Mouse (Mus musculus) stomach, embryonic 16.5 days (tissue): ENCODE results near the gene Kcnk3. TPM values are rescaled to one million over a fixed set of nuclear protein-coding genes. Genes with fewer than 3 reads are reported as not detected.

ENCODE experiments used
- ATAC-seq: fragments of 200-750 bp; cut with Nextera tagmentation; 2 replicates; pipeline ENCODE4 v1.8.0; 2017; ENCODE audit warnings: moderate number of reproducible peaks, moderate TSS enrichment; ENCODE audit not compliant: insufficient read depth, low FRiP score
- H3K27ac ChIP-seq: fragments of 300-500 bp; sonication (generic); 2 replicates; pipeline ENCODE4 v1.5.1; 2014; ENCODE audit warnings: low read length
- H3K27me3 ChIP-seq: fragments of 300-500 bp; sonication (generic); 2 replicates; pipeline ENCODE4 v1.6.1; 2014; ENCODE audit warnings: low read length, control low read depth, mixed read lengths; ENCODE audit not compliant: control insufficient read depth, insufficient read depth
- H3K36me3 ChIP-seq: fragments of 300-500 bp; sonication (generic); 2 replicates; pipeline ENCODE4 v1.6.1; 2014; ENCODE audit warnings: low read length; ENCODE audit not compliant: control insufficient read depth, insufficient read depth
- H3K4me1 ChIP-seq: fragments of 300-500 bp; sonication (generic); 2 replicates; pipeline ENCODE4 v1.6.1; 2014; ENCODE audit warnings: low read length, control low read depth, mixed read lengths; ENCODE audit not compliant: control insufficient read depth, insufficient read depth
- H3K4me2 ChIP-seq: fragments of 300-500 bp; sonication (generic); 2 replicates; pipeline ENCODE4 v1.6.1; 2014; ENCODE audit warnings: low read depth, low read length, mixed read lengths
- H3K4me3 ChIP-seq: fragments of 300-500 bp; sonication (generic); replicated peaks from 2 replicates; pipeline ENCODE4 v1.5.1; 2014; ENCODE audit warnings: mild to moderate bottlenecking, low read length
- H3K9ac ChIP-seq: fragments of 300-500 bp; sonication (generic); 2 replicates; pipeline ENCODE4 v1.6.1; 2014; ENCODE audit warnings: low read length
- H3K9me3 ChIP-seq: fragments of 300-500 bp; sonication (generic); replicated peaks from 2 replicates; pipeline ENCODE4 v1.6.1; 2016; ENCODE audit warnings: low read length, control low read depth; ENCODE audit not compliant: control insufficient read depth
- WGBS: fragments of 180-500 bp; shearing (Covaris S2); extraction: QIAGEN DNeasy Blood & Tissue Kit; methylation state at CpG from one replicate; pipeline ENCODE4 v1.1.7; 2014; 5-methylcytosine and 5-hydroxymethylcytosine counted together
- polyA plus RNA-seq: library from polyadenylated mRNA; unstranded; fragments of >200 nt; fragmentation: Nextera tagmentation; extraction: Ambion mirVana; gene quantifications from 2 replicates; pipeline ENCODE4 v1.2.1, GENCODE M21; 2015

Kcnk3 gene
- polyA plus RNA-seq, 1 experiment from 2014 or later: 7.0 TPM

GRCm38 (mm10) chr5:30615416-30615815 is 27.4 kb downstream of the Kcnk3 start:
- no peak overlapping the region for H3K4me3 ChIP-seq
- H3K4me1 ChIP-seq: peaks cover 48% of the 10 kb centered on the region
- H3K4me2 ChIP-seq: 0 out of 2 replicates have a peak overlapping the region, but pooled peaks have one; percentile 27
- ATAC-seq: peak; percentile 59; the same call in 1 of the 2 replicates
- WGBS: 32% methylated on average over 6 of the region's 6 CpGs
- no peaks in the 10 kb centered on the region for H3K9me3 ChIP-seq
- H3K9ac ChIP-seq: peak overlapping the region; percentile 49; the same call in 1 of the 2 replicates
- H3K36me3 ChIP-seq: no peaks in the 10 kb centered on the region
- H3K27ac ChIP-seq: peak overlapping the region; percentile 75
- no peaks in the 10 kb centered on the region for H3K27me3 ChIP-seq

- Histone ChIP-seq H3K27ac (peak overlapping the region; percentile 75; the same call in 1 of the 2 replicates), H3K4me3 (no peak overlapping the region), H3K9me3 (no peaks in the 10 kb centered on the region), H3K36me3 (no peaks in the 10 kb centered on the region), H3K4me1 (peaks cover 47% of the 10 kb centered on the region), H3K4me2 (no peak overlapping the region), H3K27me3 (no peaks in the 10 kb centered on the region), H3K9ac (no peak overlapping the region)
- no peak for ATAC-seq
- WGBS: 49% methylated on average over 4 of the region's 4 CpGs
These were observed 27.8 kb downstream of the Kcnk3 start for GRCm38 (mm10) chr5:30615819-30616218.

- H3K9ac ChIP-seq: peak overlapping the region; percentile 33; the same call in 1 of the 2 replicates
- ATAC-seq: no peak
- peaks cover 42% of the 10 kb centered on the region for H3K4me1 ChIP-seq
- no peak overlapping the region for H3K4me3 ChIP-seq
- peak overlapping the region; percentile 45; the same call in 1 of the 2 replicates for H3K27ac ChIP-seq
- WGBS: 28% methylated on average over 3 of the region's 3 CpGs
- H3K9me3 ChIP-seq: no peaks in the 10 kb centered on the region
- no peaks in the 10 kb centered on the region for H3K36me3 ChIP-seq
- H3K4me2 ChIP-seq: no peak overlapping the region
- peaks cover 6% of the 10 kb centered on the region for H3K27me3 ChIP-seq
These were observed 28.7 kb downstream of the Kcnk3 start for GRCm38 (mm10) chr5:30616644-30617043.

GRCm38 (mm10) chr5:30617357-30617756 is 29.4 kb downstream of the Kcnk3 start:
- no peak for ATAC-seq
- Histone ChIP-seq H3K4me1 (peaks cover 48% of the 10 kb centered on the region), H3K27me3 (peaks cover 12% of the 10 kb centered on the region), H3K9me3 (no peaks in the 10 kb centered on the region), H3K4me3 (no peak overlapping the region), H3K4me2 (0 out of 2 replicates have a peak overlapping the region, but pooled peaks have one; percentile 5), H3K27ac (peak overlapping the region; percentile 31; the same call in 1 of the 2 replicates), H3K9ac (no peak overlapping the region), H3K36me3 (no peaks in the 10 kb centered on the region)
- WGBS: 22% methylated on average over 3 of the region's 3 CpGs

GRCm38 (mm10) chr5:30617851-30618250 is 29.9 kb downstream of the Kcnk3 start:
- Histone ChIP-seq H3K4me2 (0 out of 2 replicates have a peak overlapping the region, but pooled peaks have one; percentile 5), H3K27me3 (peaks cover 15% of the 10 kb centered on the region), H3K36me3 (no peaks in the 10 kb centered on the region), H3K4me3 (no peak overlapping the region), H3K27ac (peak overlapping the region; percentile 31; the same call in 1 of the 2 replicates), H3K9me3 (no peaks in the 10 kb centered on the region), H3K9ac (0 out of 2 replicates have a peak overlapping the region, but pooled peaks have one; percentile 15), H3K4me1 (peaks cover 52% of the 10 kb centered on the region)
- 34% methylated on average over 11 of the region's 11 CpGs for WGBS
- ATAC-seq: no peak

GRCm38 (mm10) chr5:30618376-30619003 is 30.5 kb downstream of the Kcnk3 start:
- H3K4me3 ChIP-seq: no peak overlapping the region
- H3K36me3 ChIP-seq: no peaks in the 10 kb centered on the region
- no peaks in the 10 kb centered on the region for H3K9me3 ChIP-seq
- WGBS: 73% methylated on average over 8 of the region's 8 CpGs
- peaks cover 54% of the 10 kb centered on the region for H3K4me1 ChIP-seq
- no peak overlapping the region for H3K4me2 ChIP-seq
- H3K27ac ChIP-seq: no peak overlapping the region; the same call in 1 of the 2 replicates
- 0 out of 2 replicates have a peak overlapping the region, but pooled peaks have one; percentile 15 for H3K9ac ChIP-seq
- H3K27me3 ChIP-seq: peaks cover 17% of the 10 kb centered on the region
- ATAC-seq: no peak

GRCm38 (mm10) chr5:30619211-30619610 is 31.2 kb downstream of the Kcnk3 start:
- no peak overlapping the region for H3K4me2 ChIP-seq
- peaks cover 17% of the 10 kb centered on the region for H3K27me3 ChIP-seq
- no peak overlapping the region for H3K9ac ChIP-seq
- no peak for ATAC-seq
- H3K4me1 ChIP-seq: peaks cover 46% of the 10 kb centered on the region
- H3K9me3 ChIP-seq: no peaks in the 10 kb centered on the region
- H3K36me3 ChIP-seq: no peaks in the 10 kb centered on the region
- 92% methylated on average over 2 of the region's 2 CpGs for WGBS
- H3K4me3 ChIP-seq: no peak overlapping the region
- no peak overlapping the region for H3K27ac ChIP-seq

- Histone ChIP-seq H3K4me3 (no peak overlapping the region), H3K9ac (no peak overlapping the region), H3K9me3 (no peaks in the 10 kb centered on the region), H3K36me3 (no peaks in the 10 kb centered on the region), H3K27ac (no peak overlapping the region), H3K4me2 (no peak overlapping the region), H3K27me3 (peaks cover 17% of the 10 kb centered on the region), H3K4me1 (peaks cover 33% of the 10 kb centered on the region)
- 96% methylated on average over 20 of the region's 20 CpGs for WGBS
- ATAC-seq: no peak
These were observed 32.6 kb downstream of the Kcnk3 start for GRCm38 (mm10) chr5:30620567-30620966.

GRCm38 (mm10) chr5:30621211-30621790 is 33.3 kb downstream of the Kcnk3 start:
- Histone ChIP-seq H3K36me3 (no peaks in the 10 kb centered on the region), H3K4me2 (no peak overlapping the region), H3K4me3 (no peak overlapping the region), H3K9ac (no peak overlapping the region), H3K9me3 (no peaks in the 10 kb centered on the region), H3K27ac (no peak overlapping the region), H3K27me3 (peaks cover 17% of the 10 kb centered on the region), H3K4me1 (peaks cover 31% of the 10 kb centered on the region)
- ATAC-seq: no peak
- WGBS: 90% methylated on average over 9 of the region's 9 CpGs
